16 mouse cellular contexts compared by ENCODE assay signal in the genomic region with DNA sequence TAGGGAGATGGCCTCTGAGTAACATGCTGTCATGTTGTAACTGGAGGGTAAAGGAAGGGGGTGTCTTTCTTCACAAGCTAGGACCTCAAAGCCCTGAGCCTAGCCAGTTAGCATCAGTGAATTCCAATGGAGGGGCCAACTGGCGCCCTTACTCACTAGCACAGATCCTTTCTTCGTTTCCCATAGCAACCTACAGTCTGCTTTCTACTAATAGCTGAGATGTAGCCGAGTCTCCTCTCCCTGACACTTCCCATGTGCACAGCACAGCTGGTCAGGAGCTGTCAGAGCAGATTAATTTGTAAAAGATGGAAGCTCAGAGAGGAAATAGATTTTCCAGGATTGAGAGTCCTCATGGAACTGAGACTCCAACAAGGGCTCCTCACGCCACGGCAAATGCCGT. TPM values are rescaled to one million over a fixed set of nuclear protein-coding genes. Genes with fewer than 3 reads are reported as not detected.
DNase-seq lines count a peak whose midpoint lies in the region; ATAC-seq and TF ChIP-seq lines count a peak whose summit lies in the region.
"Had no signal": no experiment of that assay in that cellular context is flagged by ENCODE, and none has a peak within 500 bp of the region (broad histone marks: within the 10 kb centered on the region; RNA-seq: fewer than 3 reads in every experiment).

No protein-coding gene starts in this region.

- H3K9me3 ChIP-seq in hindbrain, embryonic 10.5 days = no peaks in the 10 kb centered on the region
- H3K9me3 ChIP-seq in hindbrain, embryonic 12.5 days (replicated peaks) = no peaks in the 10 kb centered on the region
- no peaks in the 10 kb centered on the region for H3K9me3 ChIP-seq in forebrain, postnatal 0 days (ENCODE audit: low read length)
- no peaks in the 10 kb centered on the region for H3K9me3 ChIP-seq in midbrain, postnatal 0 days (ENCODE audit: low read length)
- H3K9me3 ChIP-seq: liver, embryonic 13.5 days had no signal

- peaks cover 17% of the 10 kb centered on the region for H3K27me3 ChIP-seq in hindbrain, embryonic 10.5 days (ENCODE audit: insufficient read depth, poor library complexity, severe bottlenecking)
- H3K27me3 ChIP-seq in hindbrain, embryonic 12.5 days = no peaks in the 10 kb centered on the region
- H3K27me3 ChIP-seq in forebrain, postnatal 0 days (ENCODE audit: insufficient read depth, low read length) = no peaks in the 10 kb centered on the region
- no peaks in the 10 kb centered on the region for H3K27me3 ChIP-seq in midbrain, postnatal 0 days (ENCODE audit: insufficient read depth, low read length)
- H3K27me3 ChIP-seq: liver, embryonic 13.5 days had no signal

- intact Hi-C loops in heart, postnatal 25 days (cut with DNase I) = no loop called here

- peak overlapping the region; percentile 23; the same call in 1 of the 2 replicates for H3K27ac ChIP-seq in hindbrain, embryonic 10.5 days
- no peak overlapping the region for H3K27ac ChIP-seq in hindbrain, embryonic 12.5 days
- H3K27ac ChIP-seq in forebrain, postnatal 0 days (ENCODE audit: low read depth, low read length) = peak overlapping the region; percentile 70
- peak overlapping the region; percentile 55 for H3K27ac ChIP-seq in midbrain, postnatal 0 days (ENCODE audit: low read depth, low read length)
- H3K27ac ChIP-seq: liver, embryonic 13.5 days had no signal

- no peak overlapping the region for H3K4me3 ChIP-seq in hindbrain, embryonic 10.5 days
- no peak overlapping the region for H3K4me3 ChIP-seq in hindbrain, embryonic 12.5 days
- H3K4me3 ChIP-seq in forebrain, postnatal 0 days (ENCODE audit: low read depth, low read length) = no peak overlapping the region
- no peak overlapping the region for H3K4me3 ChIP-seq in midbrain, postnatal 0 days (ENCODE audit: low read depth, low read length)
- H3K4me3 ChIP-seq: erythroblast, embryonic 14.5 days; liver, embryonic 13.5 days; myocyte had no signal

- no peak overlapping the region for H3K9ac ChIP-seq in hindbrain, embryonic 12.5 days
- H3K9ac ChIP-seq in forebrain, postnatal 0 days = no peak overlapping the region
- peak overlapping the region; percentile 33; the same call in 1 of the 2 replicates for H3K9ac ChIP-seq in midbrain, postnatal 0 days (replicated peaks; ENCODE audit: low read length, poor library complexity, severe bottlenecking)
- H3K9ac ChIP-seq: liver, embryonic 13.5 days had no signal

- H3K4me1 ChIP-seq in hindbrain, embryonic 10.5 days (replicated peaks) = peaks cover 7% of the 10 kb centered on the region
- H3K4me1 ChIP-seq in hindbrain, embryonic 12.5 days = peaks cover 3% of the 10 kb centered on the region; the same call in 1 of the 2 replicates
- H3K4me1 ChIP-seq in forebrain, postnatal 0 days (ENCODE audit: insufficient read depth) = no peaks in the 10 kb centered on the region
- H3K4me1 ChIP-seq in midbrain, postnatal 0 days (ENCODE audit: insufficient read depth, low read length) = no peaks in the 10 kb centered on the region
- H3K4me1 ChIP-seq: liver, embryonic 13.5 days had no signal

- no peak for DNase-seq in hindbrain, embryonic 10.5 days (ENCODE audit: low spot score)
- DNase-seq in brain, adult 2 months (ENCODE audit: low read depth, low spot score) = peak; percentile 54
- peak; percentile 73 for DNase-seq in forebrain, postnatal 0 days
- peak; percentile 62 for DNase-seq in midbrain, postnatal 0 days (ENCODE audit: low spot score)
- DNase-seq in heart, postnatal 25 days (ENCODE audit: low spot score) = no peak
- no peak for DNase-seq in heart, adult 11 months
- DNase-seq: adrenal gland, adult 2 months; cerebellum, postnatal 36 days; liver, embryonic 13.5 days; lung, postnatal 36 days had no signal

- no peak for TF ChIP-seq CTCF in forebrain, postnatal 0 days (IDR thresholded peaks at IDR 0.05; ENCODE audit: low read depth)
- no peak for TF ChIP-seq CTCF in midbrain, postnatal 0 days (IDR thresholded peaks at IDR 0.05)

- 68% methylated on average over 6 of the region's 6 CpGs for WGBS in hindbrain, embryonic 10.5 days
- 58% methylated on average over 6 of the region's 6 CpGs for WGBS in hindbrain, embryonic 12.5 days
- 53% methylated on average over 6 of the region's 6 CpGs for WGBS in forebrain, postnatal 0 days
- WGBS in midbrain, postnatal 0 days = 39% methylated on average over 6 of the region's 6 CpGs

- no peaks in the 10 kb centered on the region for H3K36me3 ChIP-seq in hindbrain, embryonic 10.5 days
- no peaks in the 10 kb centered on the region for H3K36me3 ChIP-seq in hindbrain, embryonic 12.5 days
- H3K36me3 ChIP-seq in forebrain, postnatal 0 days (ENCODE audit: insufficient read depth) = no peaks in the 10 kb centered on the region
- H3K36me3 ChIP-seq in midbrain, postnatal 0 days (ENCODE audit: insufficient read depth, low read length) = no peaks in the 10 kb centered on the region
- H3K36me3 ChIP-seq: liver, embryonic 13.5 days had no signal

- ATAC-seq in hindbrain, embryonic 12.5 days (ENCODE audit: low FRiP score) = no peak
- peak; percentile 96 for ATAC-seq in forebrain, postnatal 0 days
- ATAC-seq in midbrain, postnatal 0 days (ENCODE audit: low FRiP score) = peak; percentile 80
- no peak for ATAC-seq in megakaryocyte progenitor cell, adult 5-6 weeks (replicated peaks; ENCODE audit: poor library complexity)
- ATAC-seq: CD4-positive, CD25-positive, alpha-beta regulatory T cell, adult 4 months; Patski had no signal

- no peak overlapping the region for H3K4me2 ChIP-seq in hindbrain, embryonic 12.5 days (replicated peaks)
- no peak overlapping the region for H3K4me2 ChIP-seq in forebrain, postnatal 0 days (ENCODE audit: low read depth)
- H3K4me2 ChIP-seq in midbrain, postnatal 0 days (ENCODE audit: low read depth, low read length, poor library complexity, severe bottlenecking) = no peak overlapping the region
- H3K4me2 ChIP-seq: liver, embryonic 13.5 days had no signal

RNA-seq across cellular contexts. Expression of gene Col13a1, which starts 29.4 kb away (rescaled TPM):
- 1.9 and 2.5 TPM in 2 replicates for polyA plus RNA-seq in hindbrain, embryonic 10.5 days (2016; fragmentation: Nextera tagmentation; extraction: Ambion mirVana)
- 3.2 and 3.9 TPM in 2 replicates for polyA plus RNA-seq in hindbrain, embryonic 12.5 days (2016; fragmentation: Nextera tagmentation; extraction: Ambion mirVana)
- total RNA-seq in forebrain, postnatal 0 days (2014; rRNA removed) = 2.4 and 3.7 TPM in 2 replicates
- 1.1 and 1.6 TPM in 2 replicates for polyA plus RNA-seq in forebrain, postnatal 0 days (2015; fragmentation: Nextera tagmentation; extraction: Ambion mirVana)
- 2.6 and 3.7 TPM in 2 replicates for total RNA-seq in midbrain, postnatal 0 days (2014; rRNA removed)
- 1.2 TPM in 2 replicates for polyA plus RNA-seq in midbrain, postnatal 0 days (2015; fragmentation: Nextera tagmentation; extraction: Ambion mirVana)
- total RNA-seq in heart, postnatal 25 days (2021) = under 1 TPM; 0.78 to 0.86 TPM
- total RNA-seq in megakaryocyte progenitor cell, adult 5-6 weeks (2015) = not detected in 2 replicates
- total RNA-seq in megakaryocyte progenitor cell, adult 5-6 weeks (2017) = not detected in 2 replicates
- polyA plus RNA-seq: CD4-positive, CD25-positive, alpha-beta regulatory T cell, adult 4 months; Patski had no signal

Comparison
In these comparisons a context has a peak if more than half of its experiments do, and no peak if none do; other contexts are left out.
1. DNase-seq: peak in brain, adult 2 months (single experiment), forebrain, postnatal 0 days (single experiment) and midbrain, postnatal 0 days (single experiment); none in hindbrain, embryonic 10.5 days (single experiment), heart, postnatal 25 days (single experiment) and heart, adult 11 months (single experiment).
2. ATAC-seq: peak in forebrain, postnatal 0 days (single experiment) and midbrain, postnatal 0 days (single experiment); none in hindbrain, embryonic 12.5 days (single experiment) and megakaryocyte progenitor cell, adult 5-6 weeks (single experiment).